Mouse (Mus musculus): ENCODE data around the gene Zfp367.

DNA sequence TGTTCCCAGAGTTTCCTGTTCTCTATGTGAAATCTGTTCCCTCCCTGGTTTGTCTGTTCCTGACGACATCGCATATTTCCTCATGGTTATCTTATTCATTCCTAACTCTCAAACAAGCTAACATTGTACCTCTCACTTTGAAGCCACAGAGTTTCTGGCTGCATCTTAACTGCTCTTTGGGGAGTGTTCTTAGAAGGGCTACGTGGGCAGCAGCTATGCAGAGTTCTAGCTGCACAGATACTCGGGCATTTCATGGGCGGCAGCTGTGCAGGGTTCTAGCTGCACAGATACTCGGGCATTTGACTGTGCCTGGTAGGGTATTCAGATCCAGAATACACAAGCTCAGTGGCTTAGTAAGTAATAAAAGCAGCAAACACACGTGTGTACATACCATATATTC lies 64.9 kb downstream of the Zfp367 start:
- TF ChIP-seq POLR2A (IDR thresholded peaks at IDR 0.05; ENCODE audit: borderline replicate concordance, control insufficient read depth, low read depth, low read length) (no peak), CTCF (IDR thresholded peaks at IDR 0.05; ENCODE audit: control insufficient read depth, insufficient read depth, low read length) (no peak)
